Mouse (Mus musculus): ENCODE data around the gene AC131692.1. TPM values are rescaled to one million over a fixed set of nuclear protein-coding genes. Genes with fewer than 3 reads are reported as not detected.

Gene AC131692.1
- 0.20 and 0.48 TPM in 2 replicates for polyA plus RNA-seq (2015; fragmentation: Nextera tagmentation; extraction: Ambion mirVana)

- H3K4me2 ChIP-seq (ENCODE audit: low read depth, low read length): no peak within 1 kb of the TSS
- H3K4me3 ChIP-seq (ENCODE audit: low read depth, low read length): no peak within 1 kb of the TSS
- 80% methylated on average over 7 of the region's 7 CpGs for WGBS (ENCODE audit: insufficient replicate concordance)
- H3K9ac ChIP-seq (ENCODE audit: low read depth, low read length): no peak within 1 kb of the TSS
- H3K27ac ChIP-seq (ENCODE audit: low read length): no peak within 1 kb of the TSS
- no peaks in the 10 kb centered on the region for H3K4me1 ChIP-seq (ENCODE audit: control insufficient read depth, low read depth, low read length)
- no peak for ATAC-seq (ENCODE audit: low read depth)
- H3K27me3 ChIP-seq (ENCODE audit: control insufficient read depth, insufficient read depth, low read depth, low read length): no peaks in the 10 kb centered on the region
- peaks cover 50% of the 10 kb centered on the region for H3K36me3 ChIP-seq (ENCODE audit: control insufficient read depth, insufficient read depth)
- H3K9me3 ChIP-seq (replicated peaks; ENCODE audit: control insufficient read depth, low read length): no peaks in the 10 kb centered on the region
These were observed at the start of gene AC131692.1 for GRCm38 (mm10) chr19:6094119-6094518. Gene AC131692.1 (plus strand): TSS chr19:6094419.

DNA sequence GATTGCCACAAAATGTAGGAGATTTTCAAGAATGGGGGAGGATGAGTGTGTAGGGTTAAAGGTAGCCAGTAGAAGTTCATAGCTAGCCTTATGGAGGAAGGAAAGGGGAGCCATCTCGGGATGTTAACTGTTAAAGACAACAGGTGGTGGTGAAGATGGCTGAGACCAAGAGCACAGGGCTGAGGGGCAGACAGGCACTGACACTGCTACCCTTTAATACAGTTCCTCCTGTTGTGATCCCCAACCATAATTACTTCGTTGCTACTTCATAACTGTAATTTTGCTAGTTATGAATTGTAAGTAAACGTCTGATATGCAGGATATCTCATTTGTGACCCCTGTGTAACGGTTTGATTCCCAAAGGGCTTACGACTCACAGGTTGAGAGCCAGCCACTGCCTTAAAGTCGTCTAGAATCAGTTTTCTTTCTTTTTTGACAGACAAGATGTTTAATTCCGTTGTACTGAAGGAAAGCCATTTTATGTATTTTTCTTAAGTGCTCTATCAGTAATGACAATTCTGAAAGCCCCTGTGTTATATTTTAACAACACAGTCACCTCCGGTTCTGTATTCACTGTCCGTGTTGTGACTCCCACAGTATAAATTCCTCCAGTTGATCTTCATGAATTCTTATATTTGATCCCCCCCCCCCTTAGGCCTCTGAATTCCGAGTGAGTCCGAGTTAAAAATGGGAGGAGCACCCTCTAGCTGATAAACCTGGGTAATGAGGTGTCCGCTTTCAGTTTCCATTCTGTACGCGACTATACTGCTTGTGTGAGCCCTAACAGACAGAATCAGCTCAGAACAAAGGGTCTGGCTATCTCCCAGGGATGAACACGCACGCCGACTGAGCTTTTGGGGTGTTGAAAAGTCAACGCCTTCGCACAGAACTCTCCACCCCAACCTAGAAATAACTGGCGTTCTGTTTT is 48.6 kb upstream of the AC131692.1 start:
- H3K4me2 ChIP-seq (ENCODE audit: low read depth, low read length): peak overlapping the region; percentile 98
- 9% methylated on average over 20 of the region's 20 CpGs for WGBS (ENCODE audit: insufficient replicate concordance)

DNA sequence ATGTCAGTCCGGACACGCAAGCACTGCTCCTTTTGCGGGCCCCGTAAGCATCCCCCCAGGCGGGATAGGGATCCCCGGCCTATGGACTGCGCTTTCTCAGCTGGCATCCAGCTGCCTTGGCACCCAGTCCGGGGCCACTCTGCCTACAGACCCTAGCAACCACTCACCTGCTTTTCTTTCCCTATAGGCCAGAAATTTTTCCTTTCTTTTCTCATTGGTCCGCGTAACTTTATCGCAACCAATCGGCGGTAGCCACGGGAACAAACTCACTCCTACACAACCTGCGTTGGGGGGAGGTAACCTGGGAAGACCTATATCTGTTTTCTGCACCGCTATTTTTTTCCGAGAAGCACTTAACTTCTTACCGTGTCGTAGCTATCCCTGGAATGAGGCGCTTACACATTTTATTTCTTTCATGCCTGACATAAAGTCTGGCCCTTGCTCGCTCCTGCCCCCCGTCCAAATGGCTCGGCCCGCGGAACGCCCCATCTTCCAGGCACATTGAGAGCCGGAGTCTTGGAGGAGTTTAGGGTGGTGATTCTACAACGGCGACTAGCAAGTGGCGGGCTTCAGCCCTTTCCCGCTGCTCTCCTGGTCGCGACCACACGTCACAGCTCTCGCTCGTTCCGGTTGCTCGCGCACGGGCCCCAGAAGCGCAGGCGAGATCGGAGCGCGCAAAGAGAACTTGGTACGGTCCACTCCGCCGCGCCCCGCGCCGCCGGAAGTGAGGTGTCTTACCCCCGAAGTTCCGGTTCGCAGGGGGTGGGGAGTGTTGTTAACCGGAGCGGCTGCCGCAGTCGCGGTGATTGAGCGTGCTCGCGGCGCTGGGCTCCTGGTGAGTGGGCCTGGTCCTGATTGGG is 47.7 kb upstream of the AC131692.1 start, which contains the start of gene Syvn1:
TSS of gene Syvn1 (plus strand) at position 283 of the 860 bp plus-strand sequence.
- Histone ChIP-seq H3K4me1 (ENCODE audit: control insufficient read depth, low read depth, low read length) (peaks cover 33% of the 10 kb centered on the region), H3K27me3 (ENCODE audit: control insufficient read depth, insufficient read depth, low read depth, low read length) (no peaks in the 10 kb centered on the region), H3K9ac (ENCODE audit: low read depth, low read length) (peak within 1 kb of the TSS; percentile 86), H3K4me2 (ENCODE audit: low read depth, low read length) (peak within 1 kb of the TSS; percentile 98), H3K9me3 (replicated peaks; ENCODE audit: control insufficient read depth, low read length) (no peaks in the 10 kb centered on the region), H3K36me3 (ENCODE audit: control insufficient read depth, insufficient read depth) (peaks cover 31% of the 10 kb centered on the region), H3K27ac (ENCODE audit: low read length) (peak within 1 kb of the TSS; percentile 98), H3K4me3 (ENCODE audit: low read depth, low read length) (peak within 1 kb of the TSS; percentile 84)
- under 1% methylated on average over 65 of the region's 65 CpGs for WGBS (ENCODE audit: insufficient replicate concordance)
- peak; percentile 90 for ATAC-seq (ENCODE audit: low read depth)

More for the DNA sequence above, 48.6 kb upstream of the AC131692.1 start:
- Histone ChIP-seq H3K36me3 (ENCODE audit: control insufficient read depth, insufficient read depth) (peaks cover 22% of the 10 kb centered on the region), H3K27ac (ENCODE audit: low read length) (peak overlapping the region; percentile 98), H3K4me3 (ENCODE audit: low read depth, low read length) (peak overlapping the region; percentile 84), H3K9ac (ENCODE audit: low read depth, low read length) (peak overlapping the region; percentile 86), H3K9me3 (replicated peaks; ENCODE audit: control insufficient read depth, low read length) (no peaks in the 10 kb centered on the region), H3K27me3 (ENCODE audit: control insufficient read depth, insufficient read depth, low read depth, low read length) (no peaks in the 10 kb centered on the region), H3K4me1 (ENCODE audit: control insufficient read depth, low read depth, low read length) (peaks cover 33% of the 10 kb centered on the region)
- peak; percentile 55 for ATAC-seq (ENCODE audit: low read depth)

- ATAC-seq (ENCODE audit: low read depth): peak; percentile 7
- H3K9me3 ChIP-seq (replicated peaks; ENCODE audit: control insufficient read depth, low read length): no peaks in the 10 kb centered on the region
- H3K27me3 ChIP-seq (ENCODE audit: control insufficient read depth, insufficient read depth, low read depth, low read length): no peaks in the 10 kb centered on the region
- peaks cover 33% of the 10 kb centered on the region for H3K4me1 ChIP-seq (ENCODE audit: control insufficient read depth, low read depth, low read length)
- peak overlapping the region; percentile 84 for H3K4me3 ChIP-seq (ENCODE audit: low read depth, low read length)
- under 1% methylated on average over 44 of the region's 44 CpGs for WGBS (ENCODE audit: insufficient replicate concordance)
- H3K4me2 ChIP-seq (ENCODE audit: low read depth, low read length): peak overlapping the region; percentile 98
- peaks cover 39% of the 10 kb centered on the region for H3K36me3 ChIP-seq (ENCODE audit: control insufficient read depth, insufficient read depth)
- H3K27ac ChIP-seq (ENCODE audit: low read length): peak overlapping the region; percentile 98
- H3K9ac ChIP-seq (ENCODE audit: low read depth, low read length): peak overlapping the region; percentile 86
These were observed 46.9 kb upstream of the AC131692.1 start for GRCm38 (mm10) chr19:6047154-6047898.

DNA sequence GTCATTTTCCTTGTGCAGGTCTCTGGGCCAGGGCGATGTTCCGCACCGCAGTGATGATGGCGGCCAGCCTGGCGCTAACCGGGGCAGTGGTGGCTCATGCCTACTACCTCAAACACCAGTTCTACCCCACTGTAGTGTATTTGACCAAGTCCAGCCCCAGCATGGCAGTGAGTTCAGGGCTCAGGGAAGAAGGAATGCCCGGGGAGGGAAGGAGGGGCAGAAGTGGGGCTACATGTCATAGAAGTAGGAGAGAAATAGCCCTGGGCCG is 46.4 kb upstream of the AC131692.1 start:
- Histone ChIP-seq H3K9ac (ENCODE audit: low read depth, low read length) (peak overlapping the region; percentile 86), H3K9me3 (replicated peaks; ENCODE audit: control insufficient read depth, low read length) (no peaks in the 10 kb centered on the region), H3K4me2 (ENCODE audit: low read depth, low read length) (peak overlapping the region; percentile 98), H3K36me3 (ENCODE audit: control insufficient read depth, insufficient read depth) (peaks cover 44% of the 10 kb centered on the region), H3K27me3 (ENCODE audit: control insufficient read depth, insufficient read depth, low read depth, low read length) (no peaks in the 10 kb centered on the region), H3K27ac (ENCODE audit: low read length) (no peak overlapping the region; the same call in 1 of the 2 replicates), H3K4me3 (ENCODE audit: low read depth, low read length) (peak overlapping the region; percentile 84), H3K4me1 (ENCODE audit: control insufficient read depth, low read depth, low read length) (peaks cover 33% of the 10 kb centered on the region)
- WGBS (ENCODE audit: insufficient replicate concordance): 78% methylated on average over 8 of the region's 8 CpGs
- no peak for ATAC-seq (ENCODE audit: low read depth)

GRCm38 (mm10) chr19:6048681-6049410 is 45.4 kb upstream of the AC131692.1 start:
- 59% methylated on average over 11 of the region's 11 CpGs for WGBS (ENCODE audit: insufficient replicate concordance)
- H3K9ac ChIP-seq (ENCODE audit: low read depth, low read length): peak overlapping the region; percentile 1
- ATAC-seq (ENCODE audit: low read depth): no peak
- no peaks in the 10 kb centered on the region for H3K27me3 ChIP-seq (ENCODE audit: control insufficient read depth, insufficient read depth, low read depth, low read length)
- H3K9me3 ChIP-seq (replicated peaks; ENCODE audit: control insufficient read depth, low read length): no peaks in the 10 kb centered on the region
- peak overlapping the region; percentile 3; the same call in 1 of the 2 replicates for H3K4me3 ChIP-seq (ENCODE audit: low read depth, low read length)
- H3K4me1 ChIP-seq (ENCODE audit: control insufficient read depth, low read depth, low read length): peaks cover 35% of the 10 kb centered on the region
- peak overlapping the region; percentile 98 for H3K4me2 ChIP-seq (ENCODE audit: low read depth, low read length)
- H3K27ac ChIP-seq (ENCODE audit: low read length): peak overlapping the region; percentile 9; the same call in 1 of the 2 replicates
- H3K36me3 ChIP-seq (ENCODE audit: control insufficient read depth, insufficient read depth): peaks cover 54% of the 10 kb centered on the region

DNA sequence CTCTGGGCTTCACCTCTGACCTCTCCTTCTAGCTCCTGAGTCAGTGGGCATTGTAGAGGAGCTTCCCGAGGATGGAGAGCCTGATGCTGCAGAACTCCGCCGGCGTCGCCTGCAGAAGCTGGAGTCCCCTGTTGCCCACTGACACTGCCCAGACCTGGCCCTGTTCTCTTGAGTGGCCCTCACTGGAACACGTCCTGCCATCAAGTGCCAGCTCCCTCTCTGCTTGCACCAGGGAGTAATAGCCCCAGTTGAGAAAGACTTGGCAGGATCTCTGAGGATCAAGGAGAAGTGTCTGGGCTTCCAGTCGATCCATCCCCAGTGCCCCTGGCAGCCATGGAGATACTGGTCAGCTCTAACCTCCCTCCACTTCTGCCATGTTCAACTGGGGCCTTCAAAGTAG is 41.7 kb upstream of the AC131692.1 start:
- no peak for ATAC-seq (ENCODE audit: low read depth)
- H3K4me1 ChIP-seq (ENCODE audit: control insufficient read depth, low read depth, low read length): peaks cover 31% of the 10 kb centered on the region
- H3K27ac ChIP-seq (ENCODE audit: low read length): no peak overlapping the region
- no peaks in the 10 kb centered on the region for H3K27me3 ChIP-seq (ENCODE audit: control insufficient read depth, insufficient read depth, low read depth, low read length)
- H3K36me3 ChIP-seq (ENCODE audit: control insufficient read depth, insufficient read depth): peaks cover 69% of the 10 kb centered on the region
- 83% methylated on average over 7 of the region's 7 CpGs for WGBS (ENCODE audit: insufficient replicate concordance)
- no peak overlapping the region for H3K4me2 ChIP-seq (ENCODE audit: low read depth, low read length)
- no peak overlapping the region for H3K9ac ChIP-seq (ENCODE audit: low read depth, low read length)
- no peaks in the 10 kb centered on the region for H3K9me3 ChIP-seq (replicated peaks; ENCODE audit: control insufficient read depth, low read length)
- no peak overlapping the region for H3K4me3 ChIP-seq (ENCODE audit: low read depth, low read length)

DNA sequence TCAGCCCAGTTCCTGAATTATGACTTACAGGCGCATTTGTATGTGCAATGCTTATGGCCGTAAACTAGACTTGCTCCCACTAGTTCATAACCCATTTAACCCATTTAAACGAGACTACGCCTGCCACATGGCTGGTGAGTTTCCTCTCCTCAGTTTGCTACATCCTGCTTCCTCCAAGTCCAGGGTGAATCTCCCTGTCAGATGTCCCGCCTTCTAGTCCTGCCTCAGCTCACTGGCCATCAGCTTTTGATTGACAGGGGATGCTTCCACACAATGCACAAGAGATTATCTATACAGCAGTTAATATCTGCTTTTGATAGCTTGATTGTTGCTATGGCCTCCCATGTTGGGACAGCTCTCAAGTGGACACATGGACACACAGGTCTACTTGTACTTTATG is 39.9 kb upstream of the AC131692.1 start:
- WGBS (ENCODE audit: insufficient replicate concordance): 76% methylated on average over 5 of the region's 5 CpGs
- Histone ChIP-seq H3K9ac (ENCODE audit: low read depth, low read length) (no peak overlapping the region), H3K4me3 (ENCODE audit: low read depth, low read length) (no peak overlapping the region), H3K27ac (ENCODE audit: low read length) (no peak overlapping the region), H3K9me3 (replicated peaks; ENCODE audit: control insufficient read depth, low read length) (no peaks in the 10 kb centered on the region), H3K27me3 (ENCODE audit: control insufficient read depth, insufficient read depth, low read depth, low read length) (no peaks in the 10 kb centered on the region), H3K36me3 (ENCODE audit: control insufficient read depth, insufficient read depth) (peaks cover 66% of the 10 kb centered on the region), H3K4me1 (ENCODE audit: control insufficient read depth, low read depth, low read length) (peaks cover 20% of the 10 kb centered on the region), H3K4me2 (ENCODE audit: low read depth, low read length) (no peak overlapping the region)
- ATAC-seq (ENCODE audit: low read depth): no peak
